Mouse (Mus musculus) intestine, embryonic 14.5 days (tissue): Measurements from ENCODE around the gene Krtap8-1. TPM values are rescaled to one million over a fixed set of nuclear protein-coding genes. Genes with fewer than 3 reads are reported as not detected.

Source experiments
- polyA plus RNA-seq: library from polyadenylated mRNA; unstranded; fragments of >200 nt; fragmentation: Nextera tagmentation; extraction: Ambion mirVana; gene quantifications from 2 replicates; pipeline ENCODE4 v1.2.1, GENCODE M21; 2014

The Krtap8-1 gene
- polyA plus RNA-seq, 1 experiment from 2014 or later: not detected

Other genes with a start within 250 kb of the Krtap8-1 start
- gene Krtap21-1, start 84.1 kb downstream of the Krtap8-1 start, polyA plus RNA-seq: not detected in 2 replicates
- gene Krtap6-2, start 67.8 kb downstream of the Krtap8-1 start, polyA plus RNA-seq: not detected in 2 replicates
- gene Krtap7-1, start 20.4 kb upstream of the Krtap8-1 start, polyA plus RNA-seq: not detected in 2 replicates
- not detected in 2 replicates for gene Krtap11-1, start 83.2 kb upstream of the Krtap8-1 start, polyA plus RNA-seq